Mouse (Mus musculus) gastrocnemius, postnatal 14 days (tissue): ENCODE measurements at regions not wholly inside any gene's neighbourhood (a gene's known extent, or its start where the extent isn't known, plus 50 kb on each side); places are given as distances from the start of the nearest gene placed in this dataset.

Experiments used
- DNase-seq: peaks from one replicate; pipeline ENCODE4 v3.0.0; 2021; ENCODE audit warnings: mixed read lengths
- intact Hi-C: fragments of 180-260 bp; cut with DNase I; formaldehyde crosslinking; loops from one replicate; pipeline ENCODE4 v1.15.1; 2025; ENCODE audit warnings: low total_unique reads

DNA sequence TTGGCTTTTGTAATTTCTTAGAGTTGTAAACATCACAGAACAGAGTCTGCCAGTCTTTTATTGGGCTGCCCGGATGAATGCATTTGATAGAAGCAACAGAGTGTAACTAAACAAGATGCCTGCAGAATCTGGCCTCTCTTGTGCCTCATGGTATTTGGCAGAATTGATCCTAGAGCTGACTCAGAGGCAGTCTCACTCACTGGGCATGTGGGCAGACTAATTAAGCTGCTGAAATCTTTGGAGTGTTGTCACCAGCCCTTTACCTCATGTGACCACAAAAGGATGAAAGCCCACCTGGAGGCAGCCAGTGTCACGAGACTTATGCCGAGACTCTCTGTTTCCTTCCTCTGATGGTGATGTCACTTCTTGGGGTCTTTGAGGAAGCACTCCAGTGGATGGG, 258.5 kb upstream of the Klhl29 start:
- intact Hi-C loops: no loop called here
- DNase-seq: no peak

- no peak for DNase-seq
- intact Hi-C loops: no loop called here
Measured at GRCm38 (mm10) chr12:5601084-5601654, 225.7 kb upstream of the Klhl29 start.

- intact Hi-C loops: no loop called here
- DNase-seq: peak; percentile 9
Measured at GRCm38 (mm10) chr12:5599426-5599825, 223.9 kb upstream of the Klhl29 start.

DNA sequence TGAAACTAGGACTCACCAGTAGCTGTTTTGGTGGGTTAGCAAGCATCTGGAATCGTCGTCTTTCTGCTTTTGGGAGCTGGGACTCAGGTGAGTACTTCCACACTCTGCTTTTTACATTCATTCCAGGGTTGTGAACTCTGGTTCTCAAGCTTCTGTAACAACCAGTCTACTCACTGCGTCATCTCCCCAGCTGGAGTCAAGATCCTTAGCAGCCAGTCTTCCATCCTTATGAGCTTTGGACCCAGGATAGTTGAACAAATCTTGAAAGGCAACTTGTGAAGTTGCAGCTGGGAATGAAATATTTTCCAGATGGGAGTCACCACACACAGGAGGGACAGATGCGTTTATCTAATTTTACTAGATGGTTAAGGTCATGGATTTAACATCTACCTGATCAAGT, 223.5 kb upstream of the Klhl29 start:
- intact Hi-C loops: no loop called here
- DNase-seq: no peak

- DNase-seq: peak; percentile 16
- intact Hi-C loops: no loop called here
Measured at GRCm38 (mm10) chr12:5572831-5573230, 197.3 kb upstream of the Klhl29 start.

- DNase-seq: no peak
- intact Hi-C loops: no loop called here
Measured at GRCm38 (mm10) chr12:5568941-5569340, 193.5 kb upstream of the Klhl29 start.

DNA sequence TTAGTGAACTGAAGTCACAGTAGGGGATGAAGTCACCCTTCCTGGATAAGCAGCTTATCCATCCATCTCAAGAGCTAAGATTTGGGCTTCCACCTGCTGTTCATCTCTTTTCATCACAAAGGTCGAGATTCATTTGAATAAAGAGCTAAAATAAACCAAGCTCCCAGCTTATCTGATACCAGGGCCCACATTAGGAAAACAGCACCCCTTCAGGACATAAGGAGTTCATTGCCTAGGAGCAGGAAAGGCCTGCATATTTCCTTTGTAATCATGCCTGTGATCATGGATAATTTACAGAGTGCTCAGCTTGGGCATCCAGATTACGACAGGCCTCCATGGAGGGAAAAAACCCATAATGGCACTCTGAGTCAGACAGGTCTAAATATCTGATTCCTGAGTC, 190.7 kb upstream of the Klhl29 start:
- intact Hi-C loops: no loop called here
- no peak for DNase-seq

DNA sequence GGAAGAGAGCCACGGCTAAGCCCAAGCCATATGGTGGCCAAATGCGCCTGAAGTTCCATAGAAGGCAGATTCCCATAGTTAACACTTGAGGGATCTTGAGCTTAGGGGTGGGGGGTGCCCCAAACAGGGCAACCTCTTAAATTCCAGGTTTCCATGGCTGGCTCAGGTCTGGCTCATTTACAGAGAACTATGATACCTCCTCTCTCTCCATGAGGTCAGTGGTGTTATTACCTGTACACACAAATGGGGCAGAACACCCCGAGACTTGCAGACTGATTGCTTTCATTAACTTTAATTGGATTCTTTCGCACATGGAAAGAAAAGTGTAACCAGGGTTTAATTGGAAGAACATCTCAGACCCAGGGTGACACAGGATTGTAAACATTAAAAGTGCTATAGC, 177.1 kb upstream of the Klhl29 start:
- no peak for DNase-seq
- intact Hi-C loops: no loop called here

DNA sequence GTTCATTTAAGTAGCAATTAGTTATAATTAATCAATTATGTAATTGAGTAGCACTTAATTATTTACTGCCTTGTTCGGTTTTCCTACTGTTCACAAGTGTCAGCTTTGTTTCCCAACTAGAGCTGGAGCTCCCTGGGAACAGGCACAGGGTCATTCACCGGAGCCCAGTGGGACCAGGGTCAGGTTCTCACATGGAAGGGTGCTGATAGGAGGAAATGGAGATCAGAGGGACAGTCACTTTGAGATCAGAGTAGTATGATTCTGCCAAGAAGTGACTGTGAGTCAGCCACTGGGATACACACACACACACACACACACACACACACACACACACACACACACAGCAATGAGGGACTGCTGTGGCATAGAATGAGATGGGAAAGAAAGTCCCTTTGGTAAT, 176.4 kb upstream of the Klhl29 start:
- DNase-seq: no peak
- intact Hi-C loops: no loop called here

- intact Hi-C loops: no loop called here
- no peak for DNase-seq
Measured at GRCm38 (mm10) chr12:5549796-5550195, 174.3 kb upstream of the Klhl29 start.

DNA sequence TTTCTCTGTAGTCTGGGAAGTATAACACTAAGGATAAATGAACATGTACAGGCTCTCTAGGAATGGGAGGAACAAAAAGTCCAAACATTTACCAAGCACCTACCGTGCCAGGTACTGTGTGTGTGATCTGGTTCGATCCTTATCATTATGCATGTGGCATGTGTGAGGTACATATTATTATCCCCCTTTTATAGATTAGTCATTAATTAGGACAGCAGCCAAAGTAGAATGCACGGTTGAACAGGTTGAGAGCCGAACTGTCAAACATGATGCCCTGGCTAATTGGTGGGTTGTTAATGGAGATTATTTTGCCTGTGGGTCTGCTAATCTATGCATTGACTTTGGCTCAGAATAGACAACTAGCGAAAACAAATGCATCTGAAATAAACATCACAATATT, 172.2 kb upstream of the Klhl29 start:
- intact Hi-C loops: no loop called here
- DNase-seq: no peak

- DNase-seq: no peak
- intact Hi-C loops: no loop called here
Measured at GRCm38 (mm10) chr12:5542701-5543100, 167.2 kb upstream of the Klhl29 start.

DNA sequence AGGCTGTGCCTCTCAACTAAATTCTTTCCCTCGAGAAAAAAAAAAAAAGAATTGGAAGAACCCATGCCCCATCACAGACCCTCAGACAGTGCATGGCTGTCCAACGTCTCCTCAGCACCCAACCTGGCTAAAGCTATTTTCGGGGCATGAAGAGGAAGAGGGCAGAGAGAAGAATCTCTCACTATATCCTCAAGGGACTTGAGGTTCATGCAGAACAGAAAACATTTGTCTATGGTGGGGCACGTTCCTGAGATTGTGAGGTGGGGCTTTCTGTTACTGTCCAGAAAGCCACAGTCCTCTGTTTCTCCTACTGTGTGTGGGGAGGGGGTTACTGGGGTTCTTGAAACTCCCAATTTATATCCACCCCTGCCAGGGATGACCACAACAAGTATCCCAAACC, 120.8 kb upstream of the Klhl29 start:
- DNase-seq: no peak
- intact Hi-C loops: no loop called here

- no peak for DNase-seq
Measured at GRCm38 (mm10) chr12:5494657-5495512, 119.4 kb upstream of the Klhl29 start.

DNA sequence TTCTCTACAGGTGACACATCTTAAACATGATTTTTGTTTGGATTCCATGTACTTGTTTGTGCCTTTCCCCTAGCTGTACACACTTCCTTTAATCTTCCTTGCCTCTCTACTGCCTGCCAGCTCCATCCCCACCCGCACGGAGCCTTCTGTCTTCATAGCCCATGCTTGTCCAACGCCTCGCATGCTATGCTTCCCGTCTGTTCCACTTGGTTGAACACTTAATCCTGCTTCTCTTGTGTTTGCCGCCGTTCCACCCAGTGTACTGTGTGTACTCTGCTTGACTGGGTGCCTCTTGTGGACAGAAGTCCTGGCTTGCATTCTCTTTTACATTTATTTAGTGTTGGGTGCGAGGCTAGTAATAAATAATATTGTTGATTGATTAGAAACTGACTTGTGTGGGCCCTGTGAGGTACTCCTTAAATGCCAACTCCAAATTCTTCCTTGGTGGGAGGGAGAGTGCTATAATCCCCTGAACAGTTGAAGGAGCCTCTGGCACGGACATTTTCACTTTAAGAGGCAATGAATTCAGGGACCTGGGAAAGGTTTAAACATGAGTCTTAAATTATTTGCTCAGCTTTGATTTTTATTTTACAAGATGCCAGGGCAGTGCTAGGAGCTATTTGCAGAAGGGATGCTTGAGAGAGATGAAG, 88.9 kb upstream of the Klhl29 start:
- intact Hi-C loops: no loop called here
- DNase-seq: no peak

More at GRCm38 (mm10) chr12:5494657-5495512, 119.4 kb upstream of the Klhl29 start:
- intact Hi-C loops: no loop called here

GRCm38 (mm10) chr12:5453157-5453556, 77.7 kb upstream of the Klhl29 start:
- DNase-seq: no peak
- intact Hi-C loops: no loop called here

DNA sequence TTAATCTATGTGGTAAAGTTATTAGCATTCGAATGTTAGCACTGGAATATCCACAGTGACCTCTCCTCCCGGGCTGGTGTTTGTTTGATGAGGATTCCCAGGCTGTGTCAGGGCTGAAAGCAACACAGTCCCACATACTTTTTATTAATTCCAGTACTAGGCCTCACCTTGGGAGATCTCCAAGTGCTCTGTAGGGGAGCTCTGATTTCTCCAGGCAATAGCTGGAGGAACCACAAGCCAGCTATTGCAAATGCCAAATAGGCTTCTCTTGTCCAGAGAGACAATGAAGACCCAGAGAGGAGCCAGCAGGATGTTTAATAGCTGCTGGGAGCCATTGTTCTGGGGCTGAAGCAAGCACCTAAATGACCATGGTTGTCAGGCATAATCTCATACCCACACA, 68.2 kb upstream of the Klhl29 start:
- intact Hi-C loops: no loop called here

DNA sequence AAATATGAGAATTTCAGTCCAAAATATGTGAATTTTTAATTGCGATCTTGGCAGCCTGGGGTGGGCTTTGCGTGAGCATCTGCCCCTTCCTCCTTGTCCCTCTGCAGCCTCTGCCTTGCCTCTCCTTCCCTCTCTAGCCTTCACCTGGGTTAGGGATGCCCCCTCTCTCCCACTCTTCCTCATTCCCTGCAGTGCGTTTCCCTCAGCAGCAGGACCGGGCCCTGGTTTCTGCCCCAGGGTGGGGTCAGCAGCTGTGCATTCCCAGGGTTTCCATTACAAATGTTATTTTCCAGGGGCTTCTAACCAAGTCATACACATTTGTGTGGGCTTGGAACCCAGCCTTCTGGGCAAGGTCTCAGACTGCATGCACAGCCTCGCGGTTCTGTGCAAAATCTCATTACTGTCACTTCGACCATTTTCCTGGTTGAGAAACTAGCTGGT, 67.6 kb upstream of the Klhl29 start:
- no peak for DNase-seq
- intact Hi-C loops: no loop called here

More for the DNA sequence above, 68.2 kb upstream of the Klhl29 start:
- no peak for DNase-seq

- DNase-seq: no peak
- intact Hi-C loops: no loop called here
Measured at GRCm38 (mm10) chr12:5442679-5443078, 67.2 kb upstream of the Klhl29 start.

- intact Hi-C loops: no loop called here
- DNase-seq: no peak
Measured at GRCm38 (mm10) chr12:5440482-5440881, 65.0 kb upstream of the Klhl29 start.

DNA sequence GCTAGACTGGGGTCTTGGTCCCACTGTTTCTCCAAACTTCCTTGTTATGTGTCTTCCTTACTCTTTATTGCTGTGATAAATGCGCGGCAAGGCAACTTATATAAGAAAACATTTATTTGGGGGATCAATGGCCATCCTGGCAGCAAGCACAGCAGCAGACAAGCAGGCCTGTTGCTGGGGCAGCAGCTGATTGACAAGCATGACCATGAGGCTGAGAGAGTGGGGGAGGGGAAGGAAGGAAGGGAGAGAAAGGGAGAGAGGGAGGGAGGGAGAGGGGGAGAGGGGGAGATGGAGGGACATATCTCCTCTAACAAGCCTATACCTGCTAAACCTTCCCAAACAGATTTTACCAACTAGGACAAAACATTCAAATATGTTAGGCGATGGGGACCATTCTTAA, 60.4 kb upstream of the Klhl29 start:
- DNase-seq: no peak
- intact Hi-C loops: no loop called here
